Mouse (Mus musculus) intestine, embryonic 14.5 days (tissue): ENCODE measurements around the gene Med12l. TPM values are rescaled to one million over a fixed set of nuclear protein-coding genes. Genes with fewer than 3 reads are reported as not detected.
A peak's percentile ranks its signal among the peaks of the same experiment; 100 is the strongest.

ENCODE experiments used
- ATAC-seq: fragments of 200-750 bp; cut with Nextera tagmentation; replicated peaks from 2 replicates; pipeline ENCODE4 v1.8.0; 2017; ENCODE audit warnings: low read depth, moderate number of reproducible peaks, moderate TSS enrichment, moderate library complexity; ENCODE audit not compliant: low FRiP score, low TSS enrichment
- DNase-seq: peaks from one replicate; pipeline ENCODE4 v3.0.0-alpha.2; 2018; ENCODE audit warnings: low spot score
- H3K27ac ChIP-seq: fragments of 300-500 bp; sonication (generic); 2 replicates; pipeline ENCODE4 v1.5.1; 2014; ENCODE audit warnings: low read depth, mild to moderate bottlenecking, control low read depth
- H3K27me3 ChIP-seq: fragments of 300-500 bp; sonication (generic); replicated peaks from 2 replicates; pipeline ENCODE4 v1.6.1; 2014; ENCODE audit warnings: low read length, control low read depth; ENCODE audit not compliant: control insufficient read depth, insufficient read depth
- H3K36me3 ChIP-seq: fragments of 300-500 bp; sonication (generic); 2 replicates; pipeline ENCODE4 v1.6.1; 2014; ENCODE audit warnings: low read length, control low read depth; ENCODE audit not compliant: control insufficient read depth, insufficient read depth
- H3K4me1 ChIP-seq: fragments of 300-500 bp; sonication (generic); replicated peaks from 2 replicates; pipeline ENCODE4 v1.6.1; 2014; ENCODE audit warnings: low read length, control low read depth, mixed read lengths; ENCODE audit not compliant: control insufficient read depth, insufficient read depth
- H3K4me2 ChIP-seq: fragments of 300-500 bp; sonication (generic); 2 replicates; pipeline ENCODE4 v1.6.1; 2014; ENCODE audit warnings: low read length
- H3K4me3 ChIP-seq: fragments of 300-500 bp; sonication (generic); 2 replicates; pipeline ENCODE4 v1.5.1; 2014; ENCODE audit warnings: low read depth, low read length, control low read depth, mixed read lengths
- H3K9ac ChIP-seq: fragments of 300-500 bp; sonication (generic); 2 replicates; pipeline ENCODE4 v1.6.1; 2014; ENCODE audit warnings: mild to moderate bottlenecking, low read length
- H3K9me3 ChIP-seq: fragments of 300-500 bp; sonication (generic); 2 replicates; pipeline ENCODE4 v1.6.1; 2016; ENCODE audit warnings: low read length, control low read depth; ENCODE audit not compliant: control insufficient read depth
- WGBS: fragments of 180-500 bp; shearing (Covaris S2); extraction: QIAGEN DNeasy Blood & Tissue Kit; methylation state at CpG from one replicate; pipeline ENCODE4 v1.1.7; 2014; 5-methylcytosine and 5-hydroxymethylcytosine counted together
- polyA plus RNA-seq: library from polyadenylated mRNA; unstranded; fragments of >200 nt; fragmentation: Nextera tagmentation; extraction: Ambion mirVana; gene quantifications from 2 replicates; pipeline ENCODE4 v1.2.1, GENCODE M21; 2014

Gene Med12l
- polyA plus RNA-seq, 1 experiment from 2014 or later: 2.4 TPM

DNA sequence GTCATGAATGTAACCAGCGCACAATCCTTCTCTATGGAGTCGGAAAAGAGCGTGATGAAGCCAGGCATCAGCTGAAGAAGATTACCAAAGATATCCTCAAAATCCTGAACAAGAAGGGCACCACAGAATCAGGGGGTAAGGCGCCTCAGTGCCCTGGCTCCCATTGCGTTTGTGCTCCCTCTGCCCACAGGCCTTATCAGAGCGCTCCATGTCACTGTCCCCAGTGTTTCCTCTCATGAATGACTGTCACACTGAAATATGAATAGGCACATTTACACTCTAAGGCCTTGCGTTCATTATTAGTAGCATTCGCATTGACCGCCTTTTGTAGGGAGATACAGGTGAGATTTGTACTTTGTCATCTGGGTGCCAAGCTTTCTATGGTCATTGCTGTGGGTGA lies 222.1 kb downstream of the Med12l start:
- Histone ChIP-seq H3K4me2 (no peak overlapping the region), H3K9ac (no peak overlapping the region), H3K9me3 (no peaks in the 10 kb centered on the region), H3K27me3 (no peaks in the 10 kb centered on the region), H3K27ac (no peak overlapping the region), H3K4me1 (no peaks in the 10 kb centered on the region), H3K36me3 (no peaks in the 10 kb centered on the region), H3K4me3 (no peak overlapping the region)
- ATAC-seq: no peak
- 93% methylated on average over 9 of the region's 9 CpGs for WGBS
- no peak for DNase-seq

DNA sequence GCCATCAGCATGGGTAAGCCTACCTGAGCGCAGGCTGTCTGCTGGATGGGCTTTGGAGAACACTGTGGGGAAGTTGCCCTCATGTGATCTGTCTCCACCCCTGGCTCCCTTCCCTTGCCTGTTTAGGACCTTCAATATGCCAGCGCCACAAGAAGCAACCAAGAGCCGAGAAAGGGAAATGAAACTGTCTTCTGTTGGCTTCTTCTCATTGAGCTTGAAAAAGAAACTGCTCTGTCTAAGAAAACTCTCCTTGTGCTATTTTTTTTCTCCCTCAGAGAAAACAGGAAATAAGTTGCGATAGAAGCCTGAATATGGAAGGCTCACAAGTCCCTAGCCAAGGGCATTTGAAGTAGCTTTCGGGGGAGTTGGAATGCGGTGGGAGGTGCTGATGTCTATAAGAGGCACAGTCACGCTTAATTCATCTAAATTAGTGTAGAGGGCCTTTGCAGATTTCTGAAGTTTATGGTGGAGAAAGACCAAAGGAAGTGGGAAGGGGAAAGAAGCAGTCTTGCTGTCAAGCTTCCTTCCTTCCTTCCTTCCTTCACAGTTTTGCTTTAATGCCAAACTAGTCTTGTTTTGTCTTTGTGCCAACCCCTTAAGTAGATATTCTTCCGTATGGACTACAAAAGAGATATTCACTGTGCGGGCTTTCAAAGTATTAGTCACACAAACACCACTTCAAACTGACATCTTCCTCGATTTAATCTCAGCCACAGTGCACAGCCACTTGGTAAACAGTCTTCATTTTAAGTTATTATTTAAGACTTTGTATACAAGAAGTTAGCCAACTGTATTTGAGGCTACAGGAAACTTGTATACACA lies 223.3 kb downstream of the Med12l start:
- Histone ChIP-seq H3K27me3 (no peaks in the 10 kb centered on the region), H3K9ac (no peak overlapping the region), H3K4me3 (no peak overlapping the region), H3K27ac (peak overlapping the region; percentile 29; the same call in 1 of the 2 replicates), H3K9me3 (no peaks in the 10 kb centered on the region), H3K4me1 (no peaks in the 10 kb centered on the region), H3K36me3 (no peaks in the 10 kb centered on the region), H3K4me2 (no peak overlapping the region)
- no peak for ATAC-seq
- WGBS: 48% methylated on average over 10 of the region's 10 CpGs
- no peak for DNase-seq

- H3K4me2 ChIP-seq: no peak overlapping the region
- H3K27me3 ChIP-seq: no peaks in the 10 kb centered on the region
- no peaks in the 10 kb centered on the region for H3K4me1 ChIP-seq
- no peak overlapping the region for H3K27ac ChIP-seq
- no peak overlapping the region for H3K4me3 ChIP-seq
- no peak for ATAC-seq
- no peaks in the 10 kb centered on the region for H3K9me3 ChIP-seq
- WGBS: 83% methylated on average over 3 of the region's 3 CpGs
- H3K36me3 ChIP-seq: no peaks in the 10 kb centered on the region
- no peak overlapping the region for H3K9ac ChIP-seq
- DNase-seq: no peak
These were observed 225.3 kb downstream of the Med12l start for GRCm38 (mm10) chr3:59230912-59231311.

- Histone ChIP-seq H3K27me3 (no peaks in the 10 kb centered on the region), H3K4me2 (no peak overlapping the region), H3K9me3 (no peaks in the 10 kb centered on the region), H3K36me3 (no peaks in the 10 kb centered on the region), H3K9ac (no peak overlapping the region), H3K4me3 (no peak overlapping the region), H3K27ac (no peak overlapping the region), H3K4me1 (no peaks in the 10 kb centered on the region)
- ATAC-seq: no peak
- DNase-seq: no peak
- WGBS: 65% methylated on average over 5 of the region's 5 CpGs
These were observed 229.3 kb downstream of the Med12l start for GRCm38 (mm10) chr3:59234878-59235277.

- Histone ChIP-seq H3K27me3 (no peaks in the 10 kb centered on the region), H3K4me3 (no peak overlapping the region), H3K9ac (no peak overlapping the region), H3K4me2 (no peak overlapping the region), H3K27ac (no peak overlapping the region), H3K4me1 (no peaks in the 10 kb centered on the region), H3K9me3 (no peaks in the 10 kb centered on the region), H3K36me3 (no peaks in the 10 kb centered on the region)
- ATAC-seq (no peak), DNase-seq (no peak)
- 72% methylated on average over 6 of the region's 6 CpGs for WGBS
These were observed 237.8 kb downstream of the Med12l start for GRCm38 (mm10) chr3:59243384-59243783.

DNA sequence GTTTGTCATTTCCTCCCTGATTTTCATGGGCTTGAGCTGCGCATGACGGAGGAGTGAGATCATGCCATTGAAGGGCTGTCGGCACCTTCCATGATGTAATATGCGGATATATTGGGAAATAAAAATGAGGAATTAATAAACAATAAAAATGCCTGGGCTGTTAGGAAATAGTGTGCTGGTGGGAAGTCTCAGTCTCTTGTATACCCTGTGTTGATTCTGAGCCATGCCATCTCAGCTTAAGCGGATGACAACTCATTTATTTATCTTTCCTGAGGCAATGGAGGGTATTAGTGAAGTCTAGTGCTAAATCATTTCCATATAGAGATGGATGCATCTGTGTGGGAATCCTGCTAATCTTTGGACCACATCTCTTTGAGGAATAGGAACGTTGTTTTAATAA lies 242.4 kb downstream of the Med12l start:
- Histone ChIP-seq H3K9me3 (no peaks in the 10 kb centered on the region), H3K27me3 (no peaks in the 10 kb centered on the region), H3K36me3 (no peaks in the 10 kb centered on the region), H3K4me3 (no peak overlapping the region), H3K4me1 (no peaks in the 10 kb centered on the region), H3K9ac (no peak overlapping the region), H3K27ac (no peak overlapping the region), H3K4me2 (no peak overlapping the region)
- no peak for DNase-seq
- ATAC-seq: no peak
- 83% methylated on average over 6 of the region's 6 CpGs for WGBS

- Histone ChIP-seq H3K9ac (no peak overlapping the region), H3K27me3 (no peaks in the 10 kb centered on the region), H3K36me3 (no peaks in the 10 kb centered on the region), H3K9me3 (no peaks in the 10 kb centered on the region), H3K27ac (no peak overlapping the region), H3K4me2 (no peak overlapping the region), H3K4me3 (no peak overlapping the region), H3K4me1 (no peaks in the 10 kb centered on the region)
- 98% methylated on average over 1 of the region's 1 CpGs for WGBS
- no peak for DNase-seq
- no peak for ATAC-seq
These were observed 244.8 kb downstream of the Med12l start for GRCm38 (mm10) chr3:59250454-59250853.

DNA sequence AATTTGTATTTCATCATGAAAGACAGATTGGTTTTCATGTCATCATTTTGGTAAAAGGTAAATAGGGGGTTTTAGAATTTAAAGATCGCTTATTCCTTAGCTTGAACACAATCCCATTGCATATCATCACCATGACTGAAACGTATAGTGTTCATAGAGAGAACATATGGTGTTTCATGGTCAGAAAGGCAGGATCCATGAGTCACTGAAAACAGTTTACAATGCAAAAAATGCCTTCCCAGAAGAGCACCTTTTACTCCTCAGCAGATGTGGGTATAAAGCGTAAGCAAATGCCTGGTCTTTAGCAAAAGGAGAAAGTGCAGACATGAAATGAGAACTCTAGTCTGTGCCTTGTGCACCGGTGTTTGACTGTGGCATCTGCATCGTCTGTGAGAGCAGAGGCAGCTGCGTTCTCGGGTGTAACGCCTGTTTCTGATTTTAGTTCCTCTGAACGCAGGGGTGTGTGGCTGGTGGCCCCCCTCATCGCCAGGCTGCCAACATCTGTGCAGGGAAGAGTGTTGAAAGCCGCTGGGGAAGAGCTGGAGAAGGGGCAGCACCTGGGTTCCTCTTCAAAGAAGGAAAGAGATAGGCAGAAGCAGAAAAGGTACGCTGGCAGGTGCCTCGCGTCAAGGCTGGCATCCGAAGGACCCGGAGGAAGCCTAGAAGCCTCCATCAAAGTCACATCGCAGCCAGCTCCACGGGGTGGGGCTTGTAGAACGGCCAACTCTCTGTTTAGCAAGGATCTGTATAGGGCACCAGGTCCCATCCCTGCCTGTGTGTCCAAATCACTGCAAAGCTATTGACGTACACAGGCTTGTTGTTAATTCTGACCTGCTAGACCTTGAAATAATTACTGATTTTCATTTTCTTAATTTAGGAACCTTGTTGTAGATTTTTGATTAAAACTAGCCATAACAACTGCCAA lies 252.4 kb downstream of the Med12l start:
- no peaks in the 10 kb centered on the region for H3K27me3 ChIP-seq
- H3K4me3 ChIP-seq: no peak overlapping the region
- H3K9ac ChIP-seq: no peak overlapping the region
- H3K27ac ChIP-seq: no peak overlapping the region
- WGBS: 78% methylated on average over 20 of the region's 20 CpGs
- no peak overlapping the region for H3K4me2 ChIP-seq
- H3K4me1 ChIP-seq: no peaks in the 10 kb centered on the region
- no peaks in the 10 kb centered on the region for H3K36me3 ChIP-seq
- no peak for DNase-seq
- no peak for ATAC-seq
- no peaks in the 10 kb centered on the region for H3K9me3 ChIP-seq
